Mouse (Mus musculus) midbrain, embryonic 14.5 days (tissue): ENCODE measurements around the gene Itgb3. TPM values are rescaled to one million over a fixed set of nuclear protein-coding genes. Genes with fewer than 3 reads are reported as not detected.

Experiments
- ATAC-seq: fragments of 200-750 bp; cut with Nextera tagmentation; 2 replicates; pipeline ENCODE4 v1.8.0; 2017; ENCODE audit warnings: moderate number of reproducible peaks, moderate library complexity; ENCODE audit not compliant: low FRiP score, low TSS enrichment
- DNase-seq: peaks from one replicate; pipeline ENCODE4 v3.0.0-alpha.2; 2015
- H3K27ac ChIP-seq: fragments of 300-500 bp; sonication (generic); replicated peaks from 2 replicates; pipeline ENCODE4 v1.5.1; 2014; ENCODE audit warnings: mild to moderate bottlenecking, low read depth, low read length, moderate library complexity
- H3K27me3 ChIP-seq: fragments of 300-500 bp; sonication (generic); 2 replicates; pipeline ENCODE4 v1.6.1; 2014; ENCODE audit warnings: low read length, control low read depth, mixed read lengths; ENCODE audit not compliant: control insufficient read depth, insufficient read depth
- H3K36me3 ChIP-seq: fragments of 300-500 bp; sonication (generic); 2 replicates; pipeline ENCODE4 v1.6.1; 2014; ENCODE audit warnings: low read length, control low read depth; ENCODE audit not compliant: control insufficient read depth, insufficient read depth
- H3K4me1 ChIP-seq: fragments of 300-500 bp; sonication (generic); 2 replicates; pipeline ENCODE4 v1.6.1; 2014; ENCODE audit warnings: mild to moderate bottlenecking, antibody characterized with exemption, low read length, control low read depth; ENCODE audit not compliant: control insufficient read depth, insufficient read depth
- H3K4me2 ChIP-seq: fragments of 300-500 bp; sonication (generic); 2 replicates; pipeline ENCODE4 v1.6.1; 2014; ENCODE audit warnings: mild to moderate bottlenecking, low read length, moderate library complexity
- H3K4me3 ChIP-seq: fragments of 300-500 bp; sonication (generic); replicated peaks from 2 replicates; pipeline ENCODE4 v1.5.1; 2014; ENCODE audit warnings: low read depth, low read length
- H3K9ac ChIP-seq: fragments of 300-500 bp; sonication (generic); replicated peaks from 2 replicates; pipeline ENCODE4 v1.6.1; 2014; ENCODE audit warnings: mild to moderate bottlenecking, low read length, moderate library complexity
- H3K9me3 ChIP-seq: fragments of 300-500 bp; sonication (generic); 2 replicates; pipeline ENCODE4 v1.6.1; 2016; ENCODE audit warnings: low read length, control low read depth, mixed read lengths; ENCODE audit not compliant: control insufficient read depth
- WGBS: fragments of 180-500 bp; shearing (Covaris S2); extraction: QIAGEN DNeasy Blood & Tissue Kit; methylation state at CpG from one replicate; pipeline ENCODE4 v1.1.7; 2014; 5-methylcytosine and 5-hydroxymethylcytosine counted together
- polyA plus RNA-seq: library from polyadenylated mRNA; unstranded; fragments of >200 nt; fragmentation: Nextera tagmentation; extraction: Ambion mirVana; gene quantifications from 2 replicates; pipeline ENCODE4 v1.2.1, GENCODE M21; 2014

Itgb3 gene
- polyA plus RNA-seq, 1 experiment from 2014 or later = 0.28 TPM

GRCm38 (mm10) chr11:104608249-104608920, 585 bp downstream of the Itgb3 start:
- WGBS = 2% methylated on average over 22 of the region's 23 CpGs
- Histone ChIP-seq H3K9ac (peak overlapping the region; percentile 57), H3K36me3 (no peaks in the 10 kb centered on the region)

GRCm38 (mm10) chr11:104609033-104609684, 1.4 kb downstream of the Itgb3 start:
- H3K27me3 ChIP-seq = 0 out of 2 replicates have a peak, but pooled peaks cover 6% of the 10 kb centered on the region
- no peaks in the 10 kb centered on the region for H3K36me3 ChIP-seq
- H3K27ac ChIP-seq = no peak overlapping the region
- WGBS = 69% methylated on average over 6 of the region's 6 CpGs
- peaks cover 6% of the 10 kb centered on the region; the same call in 1 of the 2 replicates for H3K4me1 ChIP-seq
- H3K4me2 ChIP-seq = no peak overlapping the region
- no peak for DNase-seq
- no peaks in the 10 kb centered on the region for H3K9me3 ChIP-seq
- ATAC-seq = no peak
- no peak overlapping the region for H3K4me3 ChIP-seq
- no peak overlapping the region for H3K9ac ChIP-seq

More at GRCm38 (mm10) chr11:104608249-104608920, 585 bp downstream of the Itgb3 start:
- Histone ChIP-seq H3K27ac (no peak overlapping the region), H3K4me2 (peak overlapping the region; percentile 88), H3K9me3 (no peaks in the 10 kb centered on the region), H3K27me3 (0 out of 2 replicates have a peak, but pooled peaks cover 6% of the 10 kb centered on the region), H3K4me3 (peak overlapping the region; percentile 54), H3K4me1 (peaks cover 6% of the 10 kb centered on the region; the same call in 1 of the 2 replicates)
- ATAC-seq (peak; percentile 17; the same call in 1 of the 2 replicates), DNase-seq (peak; percentile 28)

- ATAC-seq (no peak), DNase-seq (no peak)
- Histone ChIP-seq H3K9me3 (no peaks in the 10 kb centered on the region), H3K4me2 (no peak overlapping the region), H3K27ac (no peak overlapping the region), H3K9ac (no peak overlapping the region), H3K27me3 (0 out of 2 replicates have a peak, but pooled peaks cover 6% of the 10 kb centered on the region), H3K4me3 (no peak overlapping the region), H3K36me3 (no peaks in the 10 kb centered on the region), H3K4me1 (peaks cover 6% of the 10 kb centered on the region; the same call in 1 of the 2 replicates)
- WGBS = 62% methylated on average over 4 of the region's 4 CpGs
Observed at GRCm38 (mm10) chr11:104609733-104610132, 1.9 kb downstream of the Itgb3 start.

DNA sequence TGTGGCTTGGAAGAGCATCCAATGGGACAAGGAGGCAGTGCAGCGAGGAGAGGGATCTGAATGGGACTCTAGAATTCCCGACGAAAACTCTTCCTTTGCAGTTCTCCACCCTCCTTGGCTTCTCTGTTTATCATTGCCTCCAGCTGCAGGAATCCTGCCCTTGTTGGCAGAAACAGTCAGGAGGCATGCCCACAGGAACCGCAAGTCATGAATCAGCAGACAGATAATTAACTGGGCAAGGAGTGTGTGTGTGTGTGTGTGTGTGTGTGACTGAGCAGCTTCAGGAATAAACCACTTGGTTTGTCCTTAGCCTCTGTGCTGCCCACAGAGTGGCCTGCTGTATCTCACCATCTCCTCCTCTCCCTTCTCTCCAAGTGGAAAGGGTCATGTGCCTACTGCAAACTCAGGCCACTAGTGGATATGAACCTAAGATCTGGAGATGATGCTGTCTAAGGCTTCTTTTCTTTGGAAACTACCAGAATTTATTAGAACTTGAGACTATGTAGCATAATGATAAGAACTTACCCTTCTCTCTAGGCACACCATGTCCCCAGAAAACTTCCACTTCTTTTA, 3.9 kb downstream of the Itgb3 start:
- WGBS = 49% methylated on average over 4 of the region's 4 CpGs

GRCm38 (mm10) chr11:104613551-104613950, 5.8 kb downstream of the Itgb3 start:
- ATAC-seq (no peak), DNase-seq (no peak)
- WGBS = 83% methylated on average over 10 of the region's 10 CpGs
- Histone ChIP-seq H3K9me3 (no peaks in the 10 kb centered on the region), H3K4me1 (peaks cover 1% of the 10 kb centered on the region; the same call in 1 of the 2 replicates), H3K4me3 (no peak overlapping the region), H3K9ac (no peak overlapping the region), H3K27ac (no peak overlapping the region), H3K4me2 (no peak overlapping the region), H3K27me3 (0 out of 2 replicates have a peak, but pooled peaks cover 4% of the 10 kb centered on the region), H3K36me3 (no peaks in the 10 kb centered on the region)

More for the DNA sequence above, 3.9 kb downstream of the Itgb3 start:
- Histone ChIP-seq H3K9ac (no peak overlapping the region), H3K27me3 (0 out of 2 replicates have a peak, but pooled peaks cover 6% of the 10 kb centered on the region), H3K4me1 (peaks cover 6% of the 10 kb centered on the region; the same call in 1 of the 2 replicates), H3K36me3 (no peaks in the 10 kb centered on the region), H3K9me3 (no peaks in the 10 kb centered on the region), H3K27ac (no peak overlapping the region), H3K4me3 (no peak overlapping the region), H3K4me2 (no peak overlapping the region)
- ATAC-seq (no peak), DNase-seq (no peak)

DNA sequence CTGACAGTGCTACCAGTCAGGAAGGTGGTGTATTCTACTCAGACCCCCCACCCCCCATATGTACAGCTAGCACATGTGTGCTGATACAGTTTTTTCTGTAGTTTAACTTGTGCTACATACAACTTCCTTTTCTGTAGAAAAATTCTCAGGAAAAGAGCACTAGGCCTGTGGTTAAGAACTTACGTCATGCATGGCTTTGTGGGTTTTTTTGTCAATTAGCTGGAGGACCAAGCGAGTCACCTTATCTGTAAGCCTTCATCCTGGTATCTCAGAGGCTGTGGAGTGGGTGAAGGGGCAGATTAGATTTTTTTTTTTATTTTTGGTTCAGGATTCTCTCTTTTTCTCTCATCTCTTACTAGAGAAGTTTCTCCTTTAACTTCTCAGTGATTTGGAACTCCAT, 6.3 kb downstream of the Itgb3 start:
- no peak overlapping the region for H3K4me2 ChIP-seq
- no peak overlapping the region for H3K4me3 ChIP-seq
- H3K27me3 ChIP-seq = 0 out of 2 replicates have a peak, but pooled peaks cover 3% of the 10 kb centered on the region
- no peaks in the 10 kb centered on the region for H3K36me3 ChIP-seq
- ATAC-seq (no peak), DNase-seq (no peak)
- 86% methylated on average over 2 of the region's 2 CpGs for WGBS
- 0 out of 2 replicates have a peak, but pooled peaks cover under 1% of the 10 kb centered on the region for H3K4me1 ChIP-seq
- no peak overlapping the region for H3K9ac ChIP-seq
- no peak overlapping the region for H3K27ac ChIP-seq
- no peaks in the 10 kb centered on the region for H3K9me3 ChIP-seq

DNA sequence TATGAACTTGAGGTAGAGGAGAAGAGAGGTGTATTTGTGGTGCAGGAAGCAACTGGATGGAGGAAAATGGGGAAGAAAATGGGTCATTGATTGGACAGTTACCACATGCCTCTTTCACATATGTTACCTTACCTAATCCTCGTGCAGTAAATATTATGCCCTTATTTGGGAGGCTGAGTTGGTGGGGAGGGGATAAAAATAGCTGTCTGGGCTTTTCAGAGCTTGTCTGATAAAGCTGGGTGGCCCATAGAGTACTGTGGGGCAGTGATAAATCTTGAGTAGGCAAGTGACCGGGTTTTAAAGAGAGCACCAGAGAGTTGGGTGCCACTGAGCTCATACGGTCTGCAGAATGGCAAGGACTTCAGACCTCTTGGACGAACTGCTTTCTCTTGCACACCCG, 8.4 kb downstream of the Itgb3 start:
- Histone ChIP-seq H3K4me1 (peaks cover 7% of the 10 kb centered on the region; the same call in 1 of the 2 replicates), H3K9me3 (no peaks in the 10 kb centered on the region), H3K4me2 (no peak overlapping the region), H3K36me3 (no peaks in the 10 kb centered on the region), H3K4me3 (no peak overlapping the region), H3K27me3 (no peaks in the 10 kb centered on the region), H3K9ac (no peak overlapping the region), H3K27ac (no peak overlapping the region)
- DNase-seq = no peak
- ATAC-seq = no peak
- 81% methylated on average over 5 of the region's 5 CpGs for WGBS

DNA sequence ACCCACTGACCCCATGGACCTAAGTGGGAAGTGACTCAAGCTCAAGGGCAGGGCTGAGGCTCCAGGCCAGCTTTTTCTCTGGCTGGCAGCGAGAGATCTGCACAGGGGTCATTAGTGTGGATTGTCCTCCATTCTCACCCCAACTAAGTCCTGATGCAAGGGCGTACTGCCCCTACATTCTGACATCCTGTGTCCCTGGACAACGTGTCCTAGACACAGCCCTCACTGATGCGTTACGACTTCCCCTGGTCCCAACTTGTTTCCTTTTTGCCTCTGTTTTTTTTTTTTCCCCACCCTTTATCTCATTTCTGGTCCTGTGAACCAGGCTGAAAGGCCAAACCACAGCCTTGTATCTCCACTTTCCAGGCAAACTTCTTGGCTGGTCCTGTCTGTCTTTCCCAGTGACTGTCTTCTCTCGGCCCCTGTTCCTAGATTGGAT, 10.9 kb downstream of the Itgb3 start:
- Histone ChIP-seq H3K27ac (no peak overlapping the region), H3K9ac (no peak overlapping the region), H3K27me3 (no peaks in the 10 kb centered on the region), H3K4me3 (no peak overlapping the region), H3K9me3 (no peaks in the 10 kb centered on the region), H3K4me2 (no peak overlapping the region), H3K36me3 (no peaks in the 10 kb centered on the region), H3K4me1 (peaks cover 7% of the 10 kb centered on the region; the same call in 1 of the 2 replicates)
- 64% methylated on average over 6 of the region's 6 CpGs for WGBS
- ATAC-seq = no peak
- no peak for DNase-seq
